Mouse (Mus musculus) inflammation-experienced regulatory T-cells (primary cell): ENCODE measurements around the gene Arrdc1. TPM values are rescaled to one million over a fixed set of nuclear protein-coding genes. Genes with fewer than 3 reads are reported as not detected.

ENCODE experiments used
- polyA plus RNA-seq, 2 experiments: library from polyadenylated mRNA; unstranded; fragments of 100-300 nt; shearing (Covaris generic); gene quantifications; one replicate each; pipeline ENCODE4 v1.2.1; 2017

Gene Arrdc1
- 100 to 1,000 TPM; 238 to 261 TPM for polyA plus RNA-seq

DNA sequence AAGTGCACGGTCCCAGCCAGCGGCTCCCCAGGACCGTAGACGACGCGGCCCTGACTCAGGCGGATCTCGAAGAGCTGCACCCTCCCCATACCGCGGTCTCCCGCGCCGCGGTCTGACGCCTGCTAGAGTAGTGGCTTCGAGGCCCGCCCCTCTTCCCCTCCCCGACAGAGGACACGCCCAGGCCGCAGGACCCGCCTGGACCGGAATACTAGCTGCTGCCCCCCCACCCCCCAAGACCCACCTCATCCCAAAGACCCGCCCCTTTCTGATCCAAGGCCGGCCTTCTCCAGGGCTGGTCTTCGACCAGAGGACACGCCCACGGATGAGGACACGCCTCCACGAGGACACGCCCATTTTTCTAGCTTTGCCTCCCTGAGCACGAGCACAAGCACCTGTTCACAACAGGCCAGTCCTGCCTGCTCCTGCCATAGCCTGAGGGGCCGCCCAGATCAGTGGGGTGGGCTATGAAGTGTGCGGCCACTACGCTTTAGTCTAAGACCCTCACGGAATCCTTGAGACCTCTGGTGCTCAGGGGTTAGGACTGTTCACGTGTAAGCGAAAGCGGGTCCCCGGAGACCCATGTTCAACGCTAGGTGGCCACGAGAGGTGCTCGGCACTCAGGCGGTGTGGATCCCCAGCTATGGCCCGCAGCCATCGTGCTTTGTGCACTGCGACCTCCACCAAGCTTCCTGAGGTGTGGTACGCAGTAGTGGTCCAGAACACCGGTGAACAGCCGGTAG, at the start of gene Arrdc1:
Gene Arrdc1, minus strand, starts transcription at position 196 of the 740 bp plus-strand sequence.

DNA sequence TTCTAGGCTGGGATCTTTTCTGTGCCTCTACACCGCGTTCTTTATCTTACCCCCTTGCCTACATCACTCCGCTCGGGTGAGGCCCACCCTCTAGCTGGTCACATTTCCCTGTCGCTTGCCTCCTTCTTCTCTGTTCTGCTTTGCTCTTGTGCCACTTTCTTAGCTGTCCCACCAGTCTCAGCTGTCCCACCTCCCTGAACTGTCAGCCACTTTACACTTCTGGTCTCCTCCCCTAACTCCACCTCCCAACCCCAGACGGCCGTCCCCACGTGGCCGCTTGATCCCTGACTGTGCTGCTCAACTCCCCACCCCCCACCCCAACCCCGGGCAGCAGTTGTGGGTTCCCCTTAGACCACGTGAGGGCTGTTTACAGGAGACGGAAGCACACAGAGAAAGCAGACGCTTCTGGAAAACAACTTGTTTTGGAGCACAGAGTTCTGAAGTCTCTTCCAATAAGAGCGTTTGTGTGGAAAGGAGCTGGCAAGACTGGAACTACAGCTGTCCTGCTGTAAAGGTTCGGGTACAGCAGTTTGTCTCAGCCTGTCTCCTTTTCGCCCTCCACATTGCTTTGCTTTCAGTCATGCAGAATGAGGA, 40.7 kb upstream of the Arrdc1 start, which contains the start of gene Pnpla7:
Gene Pnpla7, plus strand, starts transcription at position 330 of the 594 bp plus-strand sequence.

DNA sequence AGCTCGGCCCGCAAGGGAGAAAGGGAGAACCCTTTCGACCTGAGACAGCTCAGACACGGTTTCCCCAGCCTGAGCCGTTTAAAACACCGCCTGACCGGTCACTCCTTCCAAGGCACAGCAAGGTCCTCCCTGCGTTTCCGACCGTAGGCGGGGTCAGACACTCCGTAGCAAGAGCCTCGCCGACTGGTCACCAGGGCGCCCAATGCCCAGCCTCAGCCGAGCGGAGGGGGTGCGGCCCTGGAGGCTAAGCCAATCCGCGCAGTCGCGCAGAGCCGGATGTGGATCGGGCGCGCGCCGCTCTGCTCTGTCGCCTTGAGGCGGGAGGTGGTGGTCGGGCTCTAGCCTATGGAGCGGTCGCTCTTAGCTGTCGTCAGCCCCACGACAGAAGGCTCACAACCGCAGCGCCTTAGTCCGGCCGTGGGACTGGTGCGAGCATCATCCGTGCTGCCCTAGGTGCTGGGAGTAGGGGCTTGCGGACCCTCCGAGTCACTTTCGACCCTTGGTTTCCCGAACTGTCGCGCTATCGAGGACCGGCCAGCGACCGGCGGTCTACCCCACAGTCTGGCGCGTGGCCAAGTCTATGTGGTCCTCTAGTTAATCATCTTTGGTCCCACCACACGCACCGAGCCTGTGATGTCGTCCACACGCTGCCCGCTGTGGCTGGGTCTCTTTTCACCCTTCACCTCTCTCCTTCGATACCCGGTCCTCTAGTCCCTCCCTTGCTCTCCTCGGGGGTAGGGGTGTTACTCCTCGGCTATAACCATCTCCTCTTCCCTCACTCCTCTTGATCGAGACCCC, 40.1 kb upstream of the Arrdc1 start, which contains the start of gene Mrpl41:
Gene Mrpl41, minus strand, starts transcription at position 193 of the 798 bp plus-strand sequence.

DNA sequence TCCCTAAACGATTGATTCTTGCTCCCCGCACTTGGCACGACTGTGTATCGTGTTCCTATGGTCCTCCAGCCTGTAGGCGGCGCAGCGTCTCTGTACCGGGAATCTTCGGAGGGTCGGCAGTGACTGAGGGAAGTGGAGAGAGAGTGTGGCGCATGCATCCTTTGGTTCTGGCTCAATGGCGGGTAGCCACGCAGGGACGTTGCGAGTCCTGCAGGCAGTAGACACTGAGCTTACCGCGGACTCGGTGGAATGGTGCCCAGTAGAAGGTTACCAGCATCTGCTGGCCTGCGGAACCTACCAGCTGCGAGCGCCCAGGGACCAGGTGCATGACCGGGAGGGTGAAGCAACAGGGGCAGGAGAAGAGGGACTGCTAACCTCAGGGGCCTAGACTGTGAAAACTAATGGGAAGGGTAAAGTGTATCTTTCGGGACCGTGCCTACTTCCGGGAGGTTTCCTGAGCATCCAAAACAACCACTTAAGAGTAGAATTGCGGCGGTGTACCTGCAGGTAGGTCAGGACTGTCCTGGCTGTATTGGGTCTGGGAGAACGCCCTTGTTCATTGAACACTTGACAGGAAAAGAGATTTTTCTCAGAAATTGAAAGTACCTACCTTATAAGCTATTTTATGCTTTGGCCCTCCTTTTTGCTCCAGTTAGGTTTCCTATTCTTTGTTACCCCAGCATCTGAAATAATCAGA, 27.4 kb upstream of the Arrdc1 start, which contains the start of gene Dph7:
Gene Dph7, plus strand, starts transcription at position 97 of the 697 bp plus-strand sequence.

DNA sequence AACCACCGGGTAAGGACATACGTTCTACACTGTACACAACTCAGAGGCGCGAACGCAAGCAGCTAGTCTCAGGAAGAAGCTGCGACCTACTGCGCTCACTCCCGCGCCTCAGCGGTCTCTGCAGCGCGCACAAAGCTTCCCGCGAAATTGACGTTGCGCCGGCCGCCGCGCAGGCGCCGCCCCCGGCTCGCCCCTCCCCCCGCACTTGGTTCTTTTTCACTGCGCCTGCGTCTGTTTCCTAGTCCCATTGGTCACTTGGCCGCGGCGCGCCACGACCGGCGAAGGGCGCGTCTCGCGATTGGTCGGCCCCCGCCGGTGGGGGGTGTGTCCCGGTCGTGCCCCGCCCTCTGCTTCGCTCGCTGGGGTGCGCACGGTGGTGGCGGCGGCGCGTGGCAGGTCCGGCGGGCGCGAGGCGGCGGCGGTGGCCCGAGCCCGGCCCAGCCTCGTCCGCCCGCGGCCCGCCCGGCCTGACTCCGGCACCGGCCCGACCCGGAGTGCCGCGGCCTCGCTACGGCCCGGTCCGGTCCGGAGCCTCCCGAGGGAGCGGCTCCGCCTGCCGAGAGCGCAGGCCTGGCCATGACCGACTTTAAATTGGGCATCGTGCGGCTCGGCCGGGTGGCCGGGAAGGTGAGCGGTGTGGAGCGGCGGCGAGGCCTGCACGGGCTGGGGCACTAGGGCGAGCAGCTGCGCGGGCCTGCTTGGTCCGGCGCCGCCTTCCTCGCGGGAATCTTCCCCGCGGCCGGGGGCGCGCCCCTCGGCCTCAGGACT, 14.6 kb upstream of the Arrdc1 start, which contains the start of gene Zmynd19:
Gene Zmynd19, plus strand, starts transcription at position 372 of the 768 bp plus-strand sequence.

DNA sequence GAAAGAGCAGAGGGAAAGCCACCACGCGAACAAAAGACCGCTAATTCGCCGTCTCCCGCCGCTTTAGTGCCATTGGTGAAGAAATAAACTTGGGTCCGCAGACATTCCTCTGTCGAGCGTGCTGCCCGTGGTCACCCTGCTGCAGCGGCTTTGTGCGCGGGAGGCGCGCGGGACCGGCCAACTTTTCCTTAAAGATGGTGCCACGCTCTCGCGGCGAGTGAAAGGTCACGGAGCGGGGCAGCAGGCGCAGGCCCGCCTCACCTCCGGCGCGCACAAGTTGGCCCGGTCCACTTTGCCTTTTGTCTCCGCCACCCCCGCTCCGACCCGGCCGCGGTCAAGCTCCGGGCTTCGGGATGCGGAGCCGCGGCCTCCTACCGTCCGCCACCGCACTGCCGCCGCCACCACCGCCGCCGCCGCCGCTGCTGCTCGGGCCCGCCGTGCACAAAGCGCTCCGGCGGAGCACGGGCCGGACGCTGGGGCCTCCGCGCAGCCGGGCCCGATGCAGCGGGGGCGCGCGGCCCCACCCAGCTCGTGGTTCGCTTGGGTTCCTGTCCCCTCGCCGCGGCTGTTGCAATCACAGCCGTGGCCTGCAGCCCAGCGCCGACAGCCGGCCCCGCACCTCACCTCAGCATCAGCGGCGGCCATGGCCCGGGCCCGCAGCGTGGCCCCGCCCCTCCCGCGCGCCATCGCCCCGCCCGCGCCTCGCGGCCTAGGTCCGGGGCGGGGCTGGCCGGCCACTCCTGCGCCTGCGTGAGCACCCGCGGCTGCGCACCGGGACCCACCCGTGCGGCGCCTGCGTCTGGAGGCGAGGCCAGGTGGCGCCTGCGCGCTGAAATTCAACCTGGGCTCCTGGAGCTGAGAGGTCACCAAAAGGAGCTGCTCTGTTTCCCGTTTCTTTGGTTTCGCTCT, 15.9 kb downstream of the Arrdc1 start, which contains the start of gene Ehmt1:
Gene Ehmt1, minus strand, starts transcription at position 685 of the 909 bp plus-strand sequence.

Other genes with a start within 250 kb of the Arrdc1 start
- gene Cacna1b, start 172.1 kb downstream of the Arrdc1 start, polyA plus RNA-seq = under 1 TPM; 0.11 to 0.22 TPM
- 10 to 100 TPM; 42.0 to 43.0 TPM for gene Ehmt1, start 15.6 kb downstream of the Arrdc1 start, polyA plus RNA-seq
- 10 to 100 TPM; 17.1 to 20.3 TPM for gene Zmynd19, start 14.5 kb upstream of the Arrdc1 start, polyA plus RNA-seq
- gene Dph7, start 27.1 kb upstream of the Arrdc1 start, polyA plus RNA-seq = 10 to 100 TPM; 31.9 to 39.7 TPM
- 10 to 100 TPM; 82.9 to 86.7 TPM for gene Mrpl41, start 39.8 kb upstream of the Arrdc1 start, polyA plus RNA-seq
- 10 to 100 TPM; 80.2 to 86.3 TPM for gene Pnpla7, start 40.8 kb upstream of the Arrdc1 start, polyA plus RNA-seq
- 10 to 100 TPM; 35.8 to 65.7 TPM for gene Nsmf, start 119.1 kb upstream of the Arrdc1 start, polyA plus RNA-seq
- 1 to 10 TPM; 1.1 to 2.4 TPM for gene Entpd8, start 145.1 kb upstream of the Arrdc1 start, polyA plus RNA-seq
- 10 to 100 TPM in 1 of 2 experiments, 1 to 10 TPM in 1; 3.2 to 10.1 TPM for gene Noxa1, start 159.9 kb upstream of the Arrdc1 start, polyA plus RNA-seq
- 1 to 10 TPM; 4.9 to 8.7 TPM for gene Nrarp, start 245.5 kb upstream of the Arrdc1 start, polyA plus RNA-seq